Mouse (Mus musculus): ENCODE data around the gene Ccnl1.

GRCm38 (mm10) chr3:65997360-65998008 lies 39.4 kb upstream of the Ccnl1 start:
- TF ChIP-seq CTCF (IDR thresholded peaks at IDR 0.05; ENCODE audit: low read depth, low read length) (no peak), POLR2A (IDR thresholded peaks at IDR 0.05; ENCODE audit: borderline replicate concordance, low read depth, low read length) (no peak)
